Mouse (Mus musculus): Measurements from ENCODE around the gene Tcea3. TPM values are rescaled to one million over a fixed set of nuclear protein-coding genes. Genes with fewer than 3 reads are reported as not detected.

Gene Tcea3
- total and polyA plus RNA-seq, 3 experiments = 0.55 TPM; not detected in 2

DNA sequence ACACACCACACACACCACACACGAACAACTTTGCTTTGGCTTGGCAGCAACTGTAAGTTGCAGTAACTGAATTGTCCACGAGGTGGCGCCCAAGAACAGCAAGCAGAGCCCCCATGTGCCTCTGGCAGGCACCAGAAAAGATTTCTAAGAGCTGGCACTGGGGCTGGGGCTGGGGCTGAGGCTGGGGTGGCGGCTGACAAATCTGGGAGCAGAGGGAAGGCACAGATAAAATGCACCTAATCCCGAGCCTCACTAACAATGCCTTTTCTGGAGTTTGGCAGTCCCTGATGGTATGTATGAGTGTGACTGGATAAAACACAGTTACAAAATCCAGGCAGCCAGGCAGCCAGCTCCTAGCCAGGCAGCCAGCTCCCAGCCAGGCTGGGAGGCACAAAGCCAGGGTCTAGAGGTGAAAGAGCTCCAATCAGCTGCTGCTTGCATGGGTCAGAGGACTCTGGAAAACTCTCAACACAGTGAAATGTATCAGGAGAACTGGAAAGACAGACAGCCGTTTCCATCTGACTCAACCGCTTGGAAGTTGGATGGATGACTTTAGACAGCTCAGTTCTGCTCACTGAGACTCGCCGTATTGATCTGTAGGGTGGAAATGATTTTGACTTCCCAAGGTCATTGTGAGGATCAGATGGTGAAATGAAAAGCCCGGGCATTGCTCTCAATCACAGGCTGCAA, 13.1 kb downstream of the Tcea3 start:
- Histone ChIP-seq H3K27me3 (ENCODE audit: insufficient read depth, low read length) (peaks cover 39% of the 10 kb centered on the region), H3K4me3 (ENCODE audit: low read depth, low read length) (no peak overlapping the region), H3K36me3 (replicated peaks) (no peaks in the 10 kb centered on the region), H3K4me1 (ENCODE audit: insufficient read depth, low read depth, low read length) (peaks cover 19% of the 10 kb centered on the region), H3K9me3 (replicated peaks) (no peaks in the 10 kb centered on the region)
- peak; percentile 53 for DNase-seq (ENCODE audit: low spot score)
- TF ChIP-seq CTCF (IDR thresholded peaks at IDR 0.05; ENCODE audit: low read depth, low read length) (peak; percentile 63), POLR2AphosphoS5 (IDR thresholded peaks at IDR 0.05; ENCODE audit: insufficient replicate concordance, low read depth, low read length) (no peak)
- ATAC-seq (ENCODE audit: extremely low read depth, insufficient number of reproducible peaks, low FRiP score, poor library complexity, severe bottlenecking) = no peak

DNA sequence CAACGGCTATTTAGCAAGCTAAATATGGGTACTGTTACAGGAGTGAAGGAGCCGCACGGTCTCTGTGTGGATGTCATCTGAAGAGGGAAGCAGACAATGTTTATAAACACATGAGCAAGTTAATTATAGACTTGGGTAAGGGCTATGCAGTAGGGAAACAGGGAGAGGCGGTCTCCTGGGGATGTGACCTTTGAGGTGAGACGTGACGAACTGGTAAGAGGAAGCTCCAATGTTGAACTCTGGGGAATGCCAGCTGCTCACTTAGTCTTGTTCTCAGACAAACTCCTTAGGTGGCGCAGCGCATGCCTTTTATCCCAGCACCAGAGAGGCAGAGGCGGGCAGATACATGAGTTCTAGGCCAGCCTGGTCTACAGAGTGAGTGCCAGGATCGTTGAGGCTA, 14.4 kb downstream of the Tcea3 start:
- Histone ChIP-seq H3K4me1 (ENCODE audit: insufficient read depth, low read depth, low read length) (peaks cover 15% of the 10 kb centered on the region), H3K9me3 (replicated peaks) (no peaks in the 10 kb centered on the region), H3K36me3 (replicated peaks) (no peaks in the 10 kb centered on the region), H3K4me3 (ENCODE audit: low read depth, low read length) (no peak overlapping the region), H3K27me3 (ENCODE audit: insufficient read depth, low read length) (peaks cover 42% of the 10 kb centered on the region)
- TF ChIP-seq CTCF (IDR thresholded peaks at IDR 0.05; ENCODE audit: low read depth, low read length) (no peak), POLR2AphosphoS5 (IDR thresholded peaks at IDR 0.05; ENCODE audit: insufficient replicate concordance, low read depth, low read length) (no peak)
- ATAC-seq (ENCODE audit: extremely low read depth, insufficient number of reproducible peaks, low FRiP score, poor library complexity, severe bottlenecking) = no peak
- no peak for DNase-seq (ENCODE audit: low spot score)

DNA sequence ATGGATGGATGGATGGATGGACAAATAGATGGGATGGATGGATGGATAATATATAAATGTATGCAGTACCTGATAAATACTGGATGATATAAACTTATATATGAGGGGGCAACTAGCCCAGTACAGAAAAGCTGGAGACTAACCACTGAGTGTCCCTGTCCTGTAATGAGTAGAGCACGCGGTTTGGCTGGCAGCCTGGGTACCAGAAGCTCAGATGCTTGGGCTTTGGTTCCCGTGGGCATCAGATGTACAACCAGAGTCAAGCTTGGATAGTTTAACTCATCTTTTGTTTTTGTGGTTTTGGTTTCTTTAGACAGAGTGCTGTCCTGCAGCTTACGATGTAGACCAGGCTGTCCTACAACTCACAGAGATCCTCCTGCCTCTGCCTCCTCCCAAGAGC, 16.0 kb downstream of the Tcea3 start:
- no peak for TF ChIP-seq CTCF (IDR thresholded peaks at IDR 0.05; ENCODE audit: low read depth, low read length)
- no peak for TF ChIP-seq POLR2AphosphoS5 (IDR thresholded peaks at IDR 0.05; ENCODE audit: insufficient replicate concordance, low read depth, low read length)
- TF ChIP-seq GATA2 (IDR thresholded peaks at IDR 0.05; ENCODE audit: borderline replicate concordance, low read depth, low read length) = no peak
- no peak for TF ChIP-seq TAL1 (conservative IDR thresholded peaks at IDR 0.05; ENCODE audit: low read depth, low read length)
- TF ChIP-seq GATA1 (IDR thresholded peaks at IDR 0.05; ENCODE audit: borderline replicate concordance, low read length) = no peak
- H3K9me3 ChIP-seq (replicated peaks) = no peaks in the 10 kb centered on the region
- no peaks in the 10 kb centered on the region for H3K36me3 ChIP-seq (replicated peaks)
- peaks cover 9% of the 10 kb centered on the region for H3K4me1 ChIP-seq (ENCODE audit: insufficient read depth, low read depth, low read length)
- DNase-seq (ENCODE audit: low spot score) (no peak), ATAC-seq (ENCODE audit: extremely low read depth, insufficient number of reproducible peaks, low FRiP score, poor library complexity, severe bottlenecking) (no peak)
- peaks cover 38% of the 10 kb centered on the region for H3K27me3 ChIP-seq (ENCODE audit: insufficient read depth, low read length)
- H3K4me3 ChIP-seq (ENCODE audit: low read depth, low read length) = no peak overlapping the region

DNA sequence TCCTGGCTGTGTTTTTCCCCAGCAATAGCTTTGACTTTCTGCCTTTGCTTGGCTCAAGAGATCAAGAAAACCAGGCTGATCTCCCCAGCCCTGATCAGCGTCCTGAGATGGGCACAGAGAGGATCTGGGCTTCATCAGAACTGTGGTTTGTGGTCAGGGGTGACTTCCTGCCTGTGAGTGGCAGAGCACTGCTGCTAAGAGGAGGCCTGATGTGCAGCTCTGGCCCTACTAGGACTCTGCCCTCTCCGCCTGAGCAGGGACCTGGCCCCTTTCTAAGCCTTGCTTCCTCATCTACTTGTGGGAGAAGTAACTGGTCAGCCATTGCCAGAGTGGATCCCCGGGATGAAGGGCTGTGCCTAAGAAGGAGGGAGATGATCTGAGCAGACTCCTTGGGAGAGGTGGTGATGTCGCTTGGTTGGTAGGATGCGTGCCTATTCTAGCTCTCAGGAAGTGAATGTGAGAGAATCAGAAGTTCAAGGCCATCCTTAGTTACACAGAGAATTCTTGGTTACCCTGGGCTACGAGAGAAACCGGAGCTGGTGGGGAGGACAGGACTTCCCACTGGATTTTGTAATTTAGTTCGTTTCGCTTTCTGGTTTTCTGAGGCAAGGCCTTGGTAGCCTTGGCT, 19.3 kb downstream of the Tcea3 start:
- ATAC-seq (ENCODE audit: extremely low read depth, insufficient number of reproducible peaks, low FRiP score, poor library complexity, severe bottlenecking) (peak; percentile 80), DNase-seq (ENCODE audit: low spot score) (peak; percentile 17)
- no peaks in the 10 kb centered on the region for H3K36me3 ChIP-seq (replicated peaks)
- no peaks in the 10 kb centered on the region for H3K9me3 ChIP-seq (replicated peaks)
- TF ChIP-seq TAL1 (conservative IDR thresholded peaks at IDR 0.05; ENCODE audit: low read depth, low read length) (no peak), GATA1 (IDR thresholded peaks at IDR 0.05; ENCODE audit: borderline replicate concordance, low read length) (no peak), CTCF (IDR thresholded peaks at IDR 0.05; ENCODE audit: low read depth, low read length) (no peak), POLR2AphosphoS5 (IDR thresholded peaks at IDR 0.05; ENCODE audit: insufficient replicate concordance, low read depth, low read length) (no peak), GATA2 (IDR thresholded peaks at IDR 0.05; ENCODE audit: borderline replicate concordance, low read depth, low read length) (no peak)
- peaks cover 31% of the 10 kb centered on the region for H3K27me3 ChIP-seq (ENCODE audit: insufficient read depth, low read length)
- H3K4me1 ChIP-seq (ENCODE audit: insufficient read depth, low read depth, low read length) = peaks cover 9% of the 10 kb centered on the region
- H3K4me3 ChIP-seq (ENCODE audit: low read depth, low read length) = no peak overlapping the region

DNA sequence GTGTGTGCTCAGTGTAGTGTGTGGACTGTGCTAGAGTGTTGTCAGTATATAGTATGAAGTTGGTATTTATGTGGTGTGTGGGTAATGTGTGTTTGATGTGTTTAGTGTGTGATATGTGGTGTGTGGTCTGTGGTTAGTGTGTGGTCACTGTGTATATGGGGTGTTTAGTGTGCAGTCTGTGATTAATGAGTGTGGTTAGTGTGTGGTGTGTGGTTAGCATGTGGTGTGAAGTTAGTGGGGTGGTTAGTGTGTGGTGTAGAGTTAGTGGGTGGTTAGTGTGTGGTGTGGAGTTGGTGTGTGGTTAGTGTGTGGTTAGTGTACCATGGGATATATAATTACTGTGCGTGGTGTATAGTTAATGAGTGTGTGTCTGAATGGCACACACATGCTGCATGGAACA, 21.4 kb downstream of the Tcea3 start:
- no peak for TF ChIP-seq GATA2 (IDR thresholded peaks at IDR 0.05; ENCODE audit: borderline replicate concordance, low read depth, low read length)
- TF ChIP-seq TAL1 (conservative IDR thresholded peaks at IDR 0.05; ENCODE audit: low read depth, low read length) = no peak
- no peak for TF ChIP-seq CTCF (IDR thresholded peaks at IDR 0.05; ENCODE audit: low read depth, low read length)
- TF ChIP-seq POLR2AphosphoS5 (IDR thresholded peaks at IDR 0.05; ENCODE audit: insufficient replicate concordance, low read depth, low read length) = no peak
- TF ChIP-seq GATA1 (IDR thresholded peaks at IDR 0.05; ENCODE audit: borderline replicate concordance, low read length) = no peak
- H3K4me3 ChIP-seq (ENCODE audit: low read depth, low read length) = no peak overlapping the region
- no peaks in the 10 kb centered on the region for H3K9me3 ChIP-seq (replicated peaks)
- peaks cover 39% of the 10 kb centered on the region for H3K27me3 ChIP-seq (ENCODE audit: insufficient read depth, low read length)
- peaks cover 9% of the 10 kb centered on the region for H3K4me1 ChIP-seq (ENCODE audit: insufficient read depth, low read depth, low read length)
- ATAC-seq (ENCODE audit: extremely low read depth, insufficient number of reproducible peaks, low FRiP score, poor library complexity, severe bottlenecking) (no peak), DNase-seq (ENCODE audit: low spot score) (no peak)
- no peaks in the 10 kb centered on the region for H3K36me3 ChIP-seq (replicated peaks)

DNA sequence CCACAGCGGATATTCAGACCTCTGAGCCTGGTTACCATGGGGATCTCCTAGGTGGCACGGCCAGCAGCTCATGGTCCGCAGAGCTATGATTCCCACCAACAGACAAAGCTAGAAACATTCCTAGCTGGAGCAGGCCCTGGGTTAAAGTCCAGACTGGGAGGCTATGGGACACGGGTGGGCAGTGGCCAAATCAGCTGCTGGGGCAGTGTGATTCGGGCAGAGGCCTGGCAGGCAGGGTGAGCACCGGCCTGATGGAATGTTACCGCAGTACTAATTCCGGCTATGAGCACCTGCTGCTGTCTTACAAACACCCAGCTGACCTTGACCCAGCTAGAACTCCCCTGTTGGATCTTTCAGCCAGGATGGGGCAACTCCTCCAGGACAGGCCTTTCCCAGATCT, 23.1 kb downstream of the Tcea3 start:
- Histone ChIP-seq H3K9me3 (replicated peaks) (no peaks in the 10 kb centered on the region), H3K4me3 (ENCODE audit: low read depth, low read length) (no peak overlapping the region), H3K4me1 (ENCODE audit: insufficient read depth, low read depth, low read length) (peaks cover 9% of the 10 kb centered on the region), H3K36me3 (replicated peaks) (no peaks in the 10 kb centered on the region), H3K27me3 (ENCODE audit: insufficient read depth, low read length) (peaks cover 42% of the 10 kb centered on the region)
- DNase-seq (ENCODE audit: low spot score) (no peak), ATAC-seq (ENCODE audit: extremely low read depth, insufficient number of reproducible peaks, low FRiP score, poor library complexity, severe bottlenecking) (no peak)
- TF ChIP-seq TAL1 (conservative IDR thresholded peaks at IDR 0.05; ENCODE audit: low read depth, low read length) (no peak), POLR2AphosphoS5 (IDR thresholded peaks at IDR 0.05; ENCODE audit: insufficient replicate concordance, low read depth, low read length) (no peak), GATA1 (IDR thresholded peaks at IDR 0.05; ENCODE audit: borderline replicate concordance, low read length) (no peak), CTCF (IDR thresholded peaks at IDR 0.05; ENCODE audit: low read depth, low read length) (no peak)
